Mouse (Mus musculus): ENCODE data around the gene Mdc1.

The Mdc1 gene

DNA sequence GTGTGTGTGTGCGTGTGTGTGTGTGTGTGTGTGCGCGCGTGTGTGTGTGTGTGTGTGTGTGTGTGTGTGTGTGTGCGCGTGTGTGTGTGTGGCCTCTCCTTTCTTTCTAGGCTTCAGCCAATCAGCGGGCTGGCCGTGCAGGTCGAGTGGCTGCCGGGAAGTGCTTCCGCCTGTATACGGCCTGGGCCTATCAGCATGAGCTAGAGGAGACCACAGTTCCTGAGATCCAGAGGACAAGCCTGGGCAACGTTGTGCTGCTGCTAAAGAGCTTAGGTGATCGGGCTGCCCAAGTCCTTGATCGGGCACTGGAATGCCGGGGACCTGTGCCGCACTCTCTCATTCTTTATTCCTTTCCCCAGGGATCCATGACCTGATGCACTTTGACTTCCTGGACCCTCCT, 46.4 kb downstream of the Mdc1 start:
- no peak for DNase-seq

DNA sequence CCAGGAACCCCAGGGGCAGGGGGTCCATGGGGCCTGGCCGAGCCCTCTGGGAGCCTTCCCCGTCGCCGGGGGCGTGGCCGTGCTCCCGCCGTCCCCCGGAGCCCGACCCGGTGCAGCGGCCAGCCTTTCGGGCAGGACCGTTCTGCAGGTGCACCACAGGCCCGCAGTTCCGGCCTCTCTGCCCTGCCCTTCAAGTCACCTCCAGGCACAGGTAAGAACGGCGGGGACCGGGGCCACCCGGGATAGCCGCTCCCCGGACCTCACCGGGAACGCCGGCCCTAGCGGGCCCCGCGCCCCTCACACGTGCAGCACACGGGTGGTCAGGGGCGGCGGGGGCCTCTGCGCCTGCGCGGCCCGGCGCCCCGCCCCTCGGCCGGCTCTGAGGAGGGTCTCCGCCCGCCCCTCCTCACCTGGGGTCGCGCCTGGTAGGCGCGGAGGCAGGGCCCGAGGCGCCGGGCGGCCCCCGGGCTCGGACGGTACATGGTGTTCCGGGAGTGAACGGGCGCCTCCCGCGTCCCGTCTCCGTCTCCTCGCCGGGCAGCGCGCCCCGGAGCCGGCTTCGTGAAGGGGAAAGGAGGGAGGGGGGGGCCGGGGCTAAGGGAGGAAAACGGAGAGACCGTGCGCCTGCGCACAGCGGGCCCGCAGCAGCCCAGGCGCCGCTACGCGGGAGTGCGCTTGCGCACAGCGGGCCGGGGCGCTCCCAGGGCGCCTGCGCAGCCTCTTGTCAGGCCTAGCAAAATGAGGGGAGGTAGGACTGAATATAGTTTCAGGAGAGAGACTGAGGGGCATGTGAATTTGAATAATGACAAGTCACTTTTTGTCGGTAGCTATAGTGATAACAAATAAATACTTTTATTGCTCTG, 55.7 kb downstream of the Mdc1 start, which contains the start of gene 2310061I04Rik:
Gene 2310061I04Rik (minus strand): TSS at position 651 of the 863 bp plus-strand sequence.
- DNase-seq = peak; percentile 92

DNA sequence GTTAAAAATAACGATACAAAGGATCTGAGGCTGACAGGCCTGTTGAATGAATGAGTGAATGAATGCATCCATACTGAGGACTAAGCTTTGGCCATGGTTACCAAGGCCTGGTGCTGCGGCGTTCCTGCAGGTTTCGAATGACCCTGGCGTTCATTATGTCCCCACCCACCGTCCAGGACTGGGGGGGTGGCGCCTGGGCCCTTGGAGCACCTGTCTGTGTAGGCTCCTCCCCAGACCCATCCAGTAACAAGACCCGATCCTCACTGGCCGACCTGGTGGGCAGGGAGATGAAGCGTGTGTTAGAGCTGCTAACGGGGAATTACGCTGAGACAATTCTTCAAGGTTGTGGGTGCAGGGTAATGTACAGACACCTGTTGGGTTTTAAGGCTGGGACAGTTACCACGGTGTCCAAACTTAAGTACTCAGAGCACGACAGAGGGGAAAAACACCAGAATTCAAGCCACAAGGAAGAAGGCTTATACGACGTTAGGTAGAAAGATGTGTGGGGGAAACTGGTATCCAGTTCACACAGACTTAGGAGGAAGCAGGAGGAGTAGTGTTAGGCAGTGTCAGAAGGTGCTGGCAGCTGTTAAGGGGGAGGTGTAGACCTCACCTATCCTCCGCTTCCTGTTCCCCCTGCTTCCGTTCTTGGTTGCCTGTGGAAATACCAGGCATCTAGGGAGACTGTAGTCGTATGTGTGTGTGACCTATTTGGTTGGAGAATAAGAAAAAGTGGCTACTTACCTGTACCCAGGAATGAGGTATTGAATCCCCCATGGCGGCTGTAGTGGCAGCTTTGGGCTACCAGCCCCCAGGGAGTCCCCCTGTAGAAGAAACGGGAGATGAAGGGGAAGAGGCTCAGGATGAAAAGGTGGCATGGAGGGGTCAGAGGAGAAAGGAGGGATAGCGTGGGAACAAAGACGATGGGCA, 56.6 kb downstream of the Mdc1 start:
- no peak for DNase-seq

DNA sequence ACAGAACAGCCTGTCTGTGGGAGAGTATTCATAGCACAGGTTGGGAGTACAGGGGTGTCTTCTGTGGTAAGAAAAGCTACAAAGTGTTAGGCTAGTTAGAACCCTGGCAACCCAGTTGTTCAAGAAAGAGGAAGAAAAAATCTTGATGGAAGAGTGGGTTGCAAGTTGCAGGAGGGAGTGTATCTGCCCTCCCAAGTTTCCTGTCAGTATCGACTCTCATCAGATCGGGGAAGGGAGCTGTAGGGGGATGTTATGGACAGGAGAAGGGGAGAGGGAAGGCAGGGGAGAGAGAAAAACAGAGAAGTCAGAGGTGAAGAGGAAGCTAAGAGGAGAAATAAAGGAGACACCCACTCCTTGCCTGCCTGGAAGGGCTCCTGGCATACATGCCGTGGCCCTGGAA, 59.3 kb downstream of the Mdc1 start:
- no peak for DNase-seq

DNA sequence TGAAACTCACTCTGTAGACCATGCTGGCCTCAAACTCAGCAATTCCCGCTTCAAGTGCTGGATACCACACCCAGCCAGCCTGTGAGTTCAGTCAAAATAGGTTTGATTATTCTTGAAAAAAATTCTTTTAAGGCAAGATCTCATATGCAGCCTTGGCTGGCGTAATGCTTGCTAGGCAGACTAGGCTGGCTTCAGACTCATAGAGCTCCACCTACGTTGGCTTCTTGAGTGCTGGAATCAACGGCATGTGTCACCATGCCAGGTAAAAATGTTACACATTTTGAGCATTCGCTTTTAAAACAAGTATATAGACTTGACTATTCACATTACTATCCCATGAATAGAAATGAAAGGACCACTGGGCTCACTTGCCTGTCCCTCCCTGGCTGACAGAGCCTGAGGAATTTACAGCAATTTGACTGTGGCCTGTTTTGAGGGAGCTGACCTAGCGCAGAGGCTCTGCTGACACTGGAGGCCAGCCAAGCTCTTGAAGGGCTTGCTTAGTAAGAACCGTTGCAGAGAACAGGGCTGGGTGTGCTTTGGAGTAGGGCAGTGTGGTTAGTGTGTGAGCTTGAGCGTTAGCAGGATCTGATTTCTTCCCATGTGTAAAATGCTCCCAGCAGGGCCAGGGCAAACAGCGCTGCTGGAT, 62.2 kb downstream of the Mdc1 start:
- peak; percentile 80 for DNase-seq

DNA sequence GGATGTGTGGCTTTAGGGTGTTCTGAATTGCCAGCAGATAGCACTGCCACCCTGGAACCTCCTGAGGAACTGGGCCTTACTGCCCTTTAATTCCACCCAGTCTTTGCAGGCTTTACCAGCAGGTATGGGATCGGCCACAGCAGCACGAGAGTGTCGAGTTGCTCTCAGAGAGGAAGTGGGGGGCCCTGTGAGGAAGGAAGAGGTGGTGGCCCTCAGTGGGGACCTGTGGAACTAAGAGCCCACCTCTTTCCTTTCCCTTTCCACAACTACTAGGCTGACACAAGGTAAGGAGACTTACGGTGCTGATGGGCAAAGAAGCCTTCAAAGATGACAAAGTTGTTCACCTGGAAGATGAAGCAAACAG, 62.7 kb downstream of the Mdc1 start:
- DNase-seq = no peak

DNA sequence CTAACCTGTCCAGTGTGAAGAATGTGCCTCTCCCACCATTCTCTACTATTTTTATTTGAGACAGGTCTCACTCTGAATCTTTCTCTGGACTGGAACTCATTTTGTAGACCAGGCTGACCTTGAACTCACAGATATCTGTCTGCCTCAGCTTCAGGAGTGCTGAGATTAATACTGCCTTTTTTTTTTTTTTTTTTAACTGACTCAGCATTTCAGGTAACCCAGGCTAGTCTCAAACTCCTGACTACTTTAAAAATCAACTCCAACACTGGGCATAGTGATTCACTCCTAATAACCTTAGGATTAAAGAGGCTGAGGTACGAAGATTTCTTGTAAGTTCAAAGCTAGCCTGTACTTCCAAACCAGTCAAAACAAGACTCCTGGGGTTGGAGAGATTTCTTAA, 64.3 kb downstream of the Mdc1 start:
- no peak for DNase-seq

DNA sequence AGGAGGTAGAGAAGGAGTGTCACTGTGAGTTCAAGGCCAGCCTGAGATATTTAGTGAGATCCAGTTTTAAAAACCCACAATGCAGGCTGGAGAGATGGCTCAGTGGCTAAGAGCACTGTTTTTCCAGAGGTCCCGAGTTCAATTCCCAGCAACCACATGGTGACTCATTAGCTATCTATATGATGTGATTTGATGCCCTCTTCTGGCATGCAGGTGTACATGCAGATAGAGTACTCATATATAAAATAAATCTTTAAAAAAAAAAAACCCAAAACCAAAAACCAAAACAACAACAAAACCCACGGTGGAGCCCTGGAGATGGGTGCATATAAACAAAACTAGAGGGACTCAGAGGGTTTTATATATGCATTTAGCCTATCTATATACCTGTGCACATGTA, 66.3 kb downstream of the Mdc1 start:
- DNase-seq = no peak

Data from lung, postnatal 10 days (tissue).